Mouse (Mus musculus): ENCODE data around the gene Ang5. TPM values are rescaled to one million over a fixed set of nuclear protein-coding genes. Genes with fewer than 3 reads are reported as not detected.

Gene Ang5
- polyA plus RNA-seq, 1 experiment from 2014 or later: not detected

Other genes with a start within 250 kb of the Ang5 start
- not detected in 2 replicates for gene Gm16506, start 229.6 kb upstream of the Ang5 start, polyA plus RNA-seq (2014; fragmentation: Nextera tagmentation; extraction: Ambion mirVana)
- gene Gm6526, start 209.2 kb upstream of the Ang5 start, polyA plus RNA-seq (2014; fragmentation: Nextera tagmentation; extraction: Ambion mirVana): not detected in 2 replicates
- not detected in 2 replicates for gene Gm8180, start 172.3 kb upstream of the Ang5 start, polyA plus RNA-seq (2014; fragmentation: Nextera tagmentation; extraction: Ambion mirVana)
- gene Ear1, start 81.6 kb upstream of the Ang5 start, polyA plus RNA-seq (2014; fragmentation: Nextera tagmentation; extraction: Ambion mirVana): not detected in 2 replicates
- not detected in 2 replicates for gene Ear10, start 33.5 kb upstream of the Ang5 start, polyA plus RNA-seq (2014; fragmentation: Nextera tagmentation; extraction: Ambion mirVana)
- 3.9 and 5.6 TPM in 2 replicates for gene Gm8113, start 31.7 kb upstream of the Ang5 start, polyA plus RNA-seq (2014; fragmentation: Nextera tagmentation; extraction: Ambion mirVana)
- not detected in 2 replicates for gene Ang6, start 45.2 kb downstream of the Ang5 start, polyA plus RNA-seq (2014; fragmentation: Nextera tagmentation; extraction: Ambion mirVana)
- gene Ear2, start 145.6 kb downstream of the Ang5 start, polyA plus RNA-seq (2014; fragmentation: Nextera tagmentation; extraction: Ambion mirVana): not detected in 2 replicates
- gene Gm3327, start 166.8 kb downstream of the Ang5 start, polyA plus RNA-seq (2014; fragmentation: Nextera tagmentation; extraction: Ambion mirVana): not detected in 2 replicates
- not detected in 2 replicates for gene Gm8212, start 240.6 kb downstream of the Ang5 start, polyA plus RNA-seq (2014; fragmentation: Nextera tagmentation; extraction: Ambion mirVana)